Mouse (Mus musculus): ENCODE data around the gene Larp1.
"Not testable (repeated sequence)": the region's sequence is repeated elsewhere in the genome, so short reads cannot be mapped to it uniquely, and the experiment has no call there.

Gene Larp1

GRCm38 (mm10) chr11:58098366-58098720, 89.5 kb downstream of the Larp1 start:
- not testable (repeated sequence) for ATAC-seq (ENCODE audit: low TSS enrichment)

DNA sequence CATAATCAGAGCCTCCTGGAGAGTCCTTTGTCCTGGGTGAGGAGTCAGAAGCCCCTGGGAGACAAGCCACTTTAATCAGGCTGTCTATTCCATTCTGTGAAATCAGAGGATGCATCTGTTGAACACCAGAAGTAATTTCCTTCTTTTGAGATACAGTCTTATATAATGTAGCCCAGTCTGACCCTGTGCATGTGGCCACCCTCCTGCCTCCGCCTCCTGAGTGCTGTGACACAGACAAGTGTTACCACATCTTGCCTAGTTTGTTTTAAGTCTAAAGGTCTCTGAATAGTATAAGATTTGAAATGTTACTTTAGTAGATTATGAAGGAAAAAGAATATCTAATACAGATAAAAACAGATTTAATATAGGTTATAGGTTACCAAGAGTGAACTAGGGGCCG, 91.1 kb downstream of the Larp1 start:
- ATAC-seq (ENCODE audit: low TSS enrichment): no peak

DNA sequence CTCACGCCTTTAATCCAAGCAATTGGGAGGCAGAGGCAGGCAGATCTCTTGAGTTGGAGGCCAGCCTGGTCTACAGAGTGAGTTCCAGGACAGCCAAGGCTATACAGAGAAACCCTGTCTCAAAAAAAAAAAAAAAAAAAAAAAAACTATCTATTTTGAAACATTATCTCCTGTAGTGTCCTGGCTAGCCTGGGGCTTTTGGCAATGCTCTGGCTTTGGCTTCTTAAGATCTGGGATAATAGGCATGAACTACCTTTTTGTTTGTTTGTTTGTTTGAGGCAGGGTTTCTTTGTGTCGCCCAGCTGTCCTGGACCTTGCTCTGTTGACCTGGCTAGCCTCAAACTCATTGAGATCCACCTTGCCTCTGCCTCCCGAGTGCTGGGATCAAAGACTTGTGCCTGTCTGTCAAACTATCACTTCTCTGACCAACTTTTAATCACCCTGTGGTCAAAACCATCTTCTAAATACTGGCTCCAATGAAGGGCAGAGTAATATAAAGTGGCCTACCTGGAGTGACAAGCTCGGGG, 92.4 kb downstream of the Larp1 start:
- no peak for ATAC-seq (ENCODE audit: low TSS enrichment)

DNA sequence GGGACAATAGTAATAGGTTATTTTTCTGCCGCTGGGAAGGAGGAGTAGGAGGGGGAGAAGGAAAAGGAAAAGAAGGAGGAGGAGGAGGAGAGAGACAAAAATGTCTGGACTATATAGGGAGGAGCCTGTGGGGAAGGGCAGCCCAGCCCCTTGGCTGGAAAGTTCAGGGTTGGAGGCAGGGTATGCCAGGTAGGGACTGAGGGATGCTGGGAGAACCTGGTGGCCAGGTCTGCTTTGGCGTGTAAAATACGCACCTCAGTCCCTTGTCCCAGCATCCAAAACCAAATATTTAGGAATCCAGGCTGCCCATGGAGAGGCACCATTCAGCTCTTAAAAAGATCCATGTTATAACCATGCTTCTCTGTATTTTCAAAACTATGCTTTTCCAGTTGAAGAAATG, 93.3 kb downstream of the Larp1 start:
- no peak for ATAC-seq (ENCODE audit: low TSS enrichment)

DNA sequence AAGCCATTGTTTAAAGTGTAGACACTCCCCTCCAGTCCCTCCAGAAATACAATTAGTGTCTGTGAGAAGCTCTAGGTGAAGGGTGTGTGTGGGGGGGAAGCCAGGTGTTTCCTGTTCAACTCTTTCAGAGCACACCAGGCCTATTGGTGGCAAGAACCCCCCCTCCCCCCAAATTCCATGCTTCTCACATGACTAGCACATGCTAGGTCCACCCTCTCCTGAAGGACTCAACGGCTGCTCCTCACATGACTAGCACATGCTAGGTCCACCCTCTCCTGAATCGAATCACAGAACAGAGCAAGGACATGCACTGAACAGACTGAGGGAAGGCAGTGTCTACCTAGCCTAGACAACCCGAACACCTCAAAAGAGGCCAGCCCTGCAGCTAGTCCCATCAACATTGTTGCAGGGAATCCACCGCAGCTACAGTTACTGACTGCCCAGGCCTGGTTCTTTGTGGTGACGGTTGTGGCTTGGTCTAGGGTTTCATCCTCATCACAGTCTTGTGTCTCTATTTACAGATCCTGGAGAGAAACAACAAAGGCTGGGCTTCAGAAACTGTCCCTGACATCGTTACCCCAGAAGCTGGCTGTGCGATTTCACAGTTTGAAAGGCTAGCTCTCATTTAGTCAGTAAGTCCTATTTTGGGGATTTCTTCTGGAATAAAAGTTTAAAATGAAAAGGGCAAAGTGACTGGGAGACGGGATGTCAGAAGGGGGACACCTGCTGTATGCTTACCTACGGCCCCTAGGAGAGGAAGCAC, 93.9 kb downstream of the Larp1 start:
- no peak for ATAC-seq (ENCODE audit: low TSS enrichment)

DNA sequence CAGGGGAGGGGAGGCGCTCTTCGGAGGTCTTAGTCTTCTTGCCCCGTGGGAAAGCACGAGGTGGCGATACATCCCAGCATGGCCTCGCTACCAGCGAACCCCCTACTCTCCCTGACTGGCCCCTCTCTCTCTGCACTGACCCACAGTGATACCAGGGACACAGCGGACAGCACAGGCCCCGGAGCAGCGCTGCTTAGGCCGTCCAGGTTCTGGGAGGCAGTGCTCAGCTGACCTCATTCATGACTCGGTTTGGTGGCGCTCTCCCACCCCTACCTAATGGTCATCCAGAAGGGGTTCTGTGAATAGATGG, 94.4 kb downstream of the Larp1 start:
- no peak; the same call in 1 of the 2 replicates for ATAC-seq (ENCODE audit: low TSS enrichment)

DNA sequence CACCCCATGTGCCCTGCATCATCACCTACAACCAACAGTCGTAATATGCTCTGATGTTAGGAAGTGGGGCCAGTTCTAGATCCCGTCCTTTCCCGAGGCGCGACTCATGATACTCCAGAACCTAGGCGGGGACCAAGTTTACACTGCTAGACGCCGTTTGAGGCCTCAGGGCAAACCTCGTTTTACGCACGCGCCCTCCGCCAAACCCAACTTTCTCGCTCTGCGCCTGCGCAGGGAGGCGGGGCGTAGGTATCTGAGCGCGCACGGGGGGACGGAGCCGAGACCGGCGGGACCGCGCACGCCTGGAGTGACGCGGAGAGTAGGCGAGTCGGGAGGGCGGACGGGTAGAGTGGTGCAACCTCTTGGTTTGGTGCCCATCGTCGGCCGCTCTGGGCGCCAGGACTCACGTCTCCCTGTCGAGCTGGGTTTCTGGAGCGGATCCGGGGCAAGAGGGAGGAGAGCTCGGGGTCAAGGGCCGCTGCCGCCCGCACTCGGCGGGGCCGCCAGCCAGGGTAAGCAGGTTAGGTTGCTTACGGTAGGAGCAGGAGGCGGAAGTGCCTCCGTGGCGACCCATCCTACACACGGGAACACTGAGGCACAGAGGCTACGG, 94.9 kb downstream of the Larp1 start, which contains the start of gene Cnot8:
Gene Cnot8 (plus strand): TSS at position 457 of the 610 bp plus-strand sequence.
- peak; percentile 96 for ATAC-seq (ENCODE audit: low TSS enrichment)

DNA sequence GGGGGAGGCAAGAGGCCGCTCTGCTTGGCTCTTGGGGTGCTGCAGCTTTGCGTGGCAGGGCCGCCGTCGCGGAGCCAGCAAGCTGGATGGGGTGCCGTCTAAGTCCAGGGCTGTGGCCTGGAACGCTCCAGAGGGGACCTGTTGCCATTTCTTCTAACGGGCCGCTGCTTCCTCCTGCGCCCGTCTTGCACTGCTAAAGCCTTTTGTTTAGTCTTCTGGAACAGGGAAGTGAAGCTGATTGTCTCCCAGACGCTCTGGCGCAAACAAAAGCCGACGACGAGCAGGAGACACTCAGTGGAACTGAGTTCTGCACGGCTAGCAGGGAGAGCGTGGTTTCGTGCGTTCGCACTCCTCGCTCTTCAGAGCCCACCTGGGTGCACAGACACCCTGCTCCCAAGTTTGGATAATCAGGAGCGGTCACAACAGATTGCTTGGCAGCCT, 95.5 kb downstream of the Larp1 start:
- ATAC-seq (ENCODE audit: low TSS enrichment): peak; percentile 8; the same call in 1 of the 2 replicates

DNA sequence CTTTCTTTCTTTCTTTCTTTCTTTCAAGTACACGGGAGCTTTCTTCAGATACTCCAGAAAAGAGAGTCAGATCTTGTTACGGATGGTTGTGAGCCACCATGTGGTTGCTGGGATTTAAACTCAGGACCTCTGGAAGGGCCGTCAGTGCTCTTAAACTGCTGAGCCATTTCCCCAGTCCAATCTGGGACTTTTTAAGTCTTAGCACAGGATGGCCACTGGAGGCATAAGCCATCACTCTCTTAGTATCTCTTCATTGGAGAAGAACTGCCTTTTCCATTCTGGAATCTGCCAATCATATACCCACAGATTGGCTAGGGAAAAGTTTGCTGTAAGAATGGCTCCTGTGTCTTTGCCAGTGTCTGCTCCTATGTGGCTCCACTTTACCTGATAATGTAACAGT, 98.1 kb downstream of the Larp1 start:
- ATAC-seq (ENCODE audit: low TSS enrichment): no peak

- no peak for ATAC-seq (ENCODE audit: low TSS enrichment)
Measured at GRCm38 (mm10) chr11:58107664-58108337, 98.9 kb downstream of the Larp1 start.

Measured in frontal cortex, adult (tissue).